Mouse (Mus musculus): Measurements from ENCODE around the gene Cyfip2.

Cyfip2 gene

DNA sequence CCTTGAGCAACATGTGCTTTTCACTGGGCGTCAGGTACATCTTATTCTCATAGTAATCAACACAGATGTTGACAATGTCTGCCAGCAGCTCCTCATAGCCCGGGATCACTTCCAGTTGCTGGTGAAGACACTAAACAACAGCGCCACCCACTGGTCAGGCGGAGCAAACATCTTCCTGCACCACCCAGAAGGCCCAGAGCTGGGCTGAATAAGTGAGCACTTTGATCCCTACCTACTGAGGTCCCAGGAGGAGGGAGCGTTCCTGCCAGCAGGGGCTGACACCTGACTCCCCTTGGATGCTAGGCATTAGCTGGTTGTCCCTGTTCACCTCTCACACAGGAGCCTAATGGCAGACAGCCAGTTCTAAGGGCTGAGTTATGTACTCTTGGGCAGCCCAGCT, 35.9 kb downstream of the Cyfip2 start:
- DNase-seq (ENCODE audit: low spot score) = peak; percentile 43

DNA sequence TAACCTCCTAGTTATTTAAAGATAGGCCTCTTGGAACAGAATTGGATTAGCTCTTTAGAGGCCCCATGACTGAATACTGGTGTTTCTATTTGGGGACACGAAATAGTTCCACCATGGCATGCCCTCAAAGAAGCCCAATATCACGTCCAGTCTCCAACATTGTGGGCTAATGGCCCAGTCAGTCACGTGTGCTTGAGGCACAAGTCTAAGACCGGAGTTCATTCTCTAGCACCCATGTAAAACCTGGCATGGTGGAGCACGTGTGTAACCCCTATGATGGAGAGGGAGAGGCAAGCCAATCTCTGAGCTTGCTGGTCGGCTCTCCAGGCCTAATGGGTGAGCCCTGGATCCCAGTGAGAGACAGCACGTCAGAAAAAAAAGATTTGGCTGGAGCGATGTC, 36.5 kb downstream of the Cyfip2 start:
- no peak for DNase-seq (ENCODE audit: low spot score)

DNA sequence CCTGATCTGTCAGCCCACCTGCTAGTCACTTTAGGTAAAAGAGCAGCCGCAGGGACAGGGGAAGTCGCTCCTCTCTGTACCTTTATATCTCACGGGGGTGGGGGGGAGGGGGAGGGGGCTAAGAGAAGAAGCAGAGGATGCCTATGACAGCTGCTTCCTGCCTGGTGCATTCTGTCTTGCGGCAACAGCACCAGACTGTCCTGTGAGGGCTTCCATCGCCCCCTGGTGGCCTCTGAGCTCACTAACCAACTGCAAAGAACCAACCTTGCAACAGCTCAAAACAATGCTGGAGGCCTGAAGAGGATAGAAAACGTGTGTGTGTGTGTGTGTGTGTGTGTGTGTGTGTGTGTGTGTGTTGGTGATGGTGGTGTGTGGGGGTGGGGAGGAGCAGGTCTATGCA, 37.4 kb downstream of the Cyfip2 start:
- peak; percentile 67 for DNase-seq (ENCODE audit: low spot score)

DNA sequence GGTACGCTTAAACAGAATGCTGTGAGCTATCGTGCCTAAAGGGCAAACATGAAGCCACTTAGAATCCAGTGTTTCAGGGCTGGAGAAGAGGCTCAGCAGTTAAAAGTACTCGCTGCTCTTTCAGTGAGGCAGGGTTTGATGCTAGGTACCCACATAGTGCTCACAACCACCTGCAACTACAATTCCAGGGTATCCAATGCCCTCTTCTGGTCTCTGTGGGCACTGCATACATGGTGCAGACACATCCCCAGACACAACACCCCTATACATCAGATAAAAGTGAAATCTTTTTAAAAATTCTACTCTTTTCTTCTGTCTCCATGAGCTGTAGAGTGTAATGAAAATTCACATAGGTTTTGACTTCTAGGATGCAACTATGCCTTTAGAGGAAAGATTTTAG, 38.7 kb downstream of the Cyfip2 start:
- DNase-seq (ENCODE audit: low spot score) = no peak

DNA sequence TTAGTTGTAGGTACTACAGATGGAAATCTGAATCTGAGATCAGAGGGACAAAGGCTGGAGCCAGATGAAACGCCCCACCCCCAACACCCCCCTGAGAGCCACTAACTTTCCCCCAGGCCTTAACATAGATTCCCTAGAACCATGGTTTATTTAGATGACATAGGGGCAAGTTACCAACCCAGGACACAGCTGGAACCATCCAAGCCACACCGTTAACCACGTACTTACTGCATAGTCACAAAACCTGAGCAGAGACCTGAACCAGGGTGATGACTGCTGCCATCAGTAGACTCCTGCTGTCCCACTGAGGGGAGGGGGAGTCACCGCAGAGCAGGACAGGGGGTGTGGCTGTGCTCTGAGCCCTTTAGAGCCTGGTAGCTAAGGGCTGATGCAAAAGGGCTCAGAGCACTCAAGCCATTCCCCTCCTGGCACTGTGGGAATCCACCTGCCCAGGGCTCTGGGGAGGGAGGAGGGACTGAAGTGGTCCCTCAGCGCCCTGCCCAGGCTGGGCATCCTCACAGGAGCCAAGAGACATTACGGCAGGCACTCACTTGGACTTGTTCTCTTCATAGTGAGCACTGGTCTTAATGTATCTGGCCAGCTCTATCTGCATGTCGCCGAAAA, 40.5 kb downstream of the Cyfip2 start:
- no peak for DNase-seq (ENCODE audit: low spot score)

DNA sequence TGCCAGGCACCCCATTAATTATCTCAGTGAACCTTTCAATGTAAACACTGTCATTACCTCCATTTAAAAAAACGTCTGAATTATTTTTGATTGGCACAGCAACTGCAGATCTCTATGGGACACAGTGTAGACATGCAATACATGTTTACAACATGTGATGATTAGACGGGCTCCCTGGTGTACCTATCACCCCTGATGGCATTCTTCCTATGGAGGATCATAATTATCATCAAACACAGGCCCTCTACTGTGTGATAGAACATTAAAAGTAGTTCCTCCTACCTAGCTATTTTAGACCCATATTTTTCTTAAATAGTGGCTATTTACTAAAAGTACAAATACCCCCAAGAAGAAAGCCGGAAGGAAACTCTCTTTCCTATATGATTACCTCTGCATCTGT, 42.8 kb downstream of the Cyfip2 start:
- DNase-seq (ENCODE audit: low spot score) = no peak

DNA sequence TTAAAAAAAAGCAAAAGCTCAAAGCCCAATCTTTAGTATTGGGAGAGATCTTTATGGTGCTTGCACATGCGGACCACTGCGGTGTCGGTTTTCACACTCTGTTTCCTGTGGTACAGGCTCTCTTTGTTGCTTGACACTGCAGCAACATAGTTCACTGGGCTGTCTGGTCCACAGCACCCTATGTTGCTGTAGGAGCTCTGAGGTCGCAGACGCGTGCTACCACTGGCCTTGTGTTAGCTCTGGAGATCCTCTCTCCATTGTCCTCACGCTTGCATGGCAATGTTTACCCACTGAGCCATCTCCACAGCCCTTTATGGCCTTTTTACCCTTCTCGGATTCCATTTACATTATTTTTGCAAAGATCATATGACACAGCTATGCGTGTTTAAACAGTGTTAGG, 43.3 kb downstream of the Cyfip2 start:
- no peak for DNase-seq (ENCODE audit: low spot score)

DNA sequence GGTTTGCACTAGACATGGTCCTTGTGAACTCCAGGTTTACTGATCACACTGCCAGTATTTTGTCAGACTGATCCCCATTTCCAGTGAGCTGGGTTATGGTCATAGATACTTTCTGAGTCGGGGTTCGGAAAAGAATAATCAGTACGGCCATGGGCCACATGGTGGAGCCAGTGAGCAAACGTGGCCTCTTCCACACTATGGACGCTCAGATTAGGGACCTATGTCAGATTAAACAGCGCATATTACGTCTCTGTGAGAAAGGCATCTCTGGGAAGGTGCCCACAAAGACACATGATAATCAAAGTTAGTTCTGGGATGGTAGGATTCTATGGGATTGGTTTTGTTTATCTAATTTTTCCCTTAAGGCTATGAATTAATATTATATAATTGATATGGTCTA, 43.7 kb downstream of the Cyfip2 start:
- DNase-seq (ENCODE audit: low spot score) = peak; percentile 51

DNA sequence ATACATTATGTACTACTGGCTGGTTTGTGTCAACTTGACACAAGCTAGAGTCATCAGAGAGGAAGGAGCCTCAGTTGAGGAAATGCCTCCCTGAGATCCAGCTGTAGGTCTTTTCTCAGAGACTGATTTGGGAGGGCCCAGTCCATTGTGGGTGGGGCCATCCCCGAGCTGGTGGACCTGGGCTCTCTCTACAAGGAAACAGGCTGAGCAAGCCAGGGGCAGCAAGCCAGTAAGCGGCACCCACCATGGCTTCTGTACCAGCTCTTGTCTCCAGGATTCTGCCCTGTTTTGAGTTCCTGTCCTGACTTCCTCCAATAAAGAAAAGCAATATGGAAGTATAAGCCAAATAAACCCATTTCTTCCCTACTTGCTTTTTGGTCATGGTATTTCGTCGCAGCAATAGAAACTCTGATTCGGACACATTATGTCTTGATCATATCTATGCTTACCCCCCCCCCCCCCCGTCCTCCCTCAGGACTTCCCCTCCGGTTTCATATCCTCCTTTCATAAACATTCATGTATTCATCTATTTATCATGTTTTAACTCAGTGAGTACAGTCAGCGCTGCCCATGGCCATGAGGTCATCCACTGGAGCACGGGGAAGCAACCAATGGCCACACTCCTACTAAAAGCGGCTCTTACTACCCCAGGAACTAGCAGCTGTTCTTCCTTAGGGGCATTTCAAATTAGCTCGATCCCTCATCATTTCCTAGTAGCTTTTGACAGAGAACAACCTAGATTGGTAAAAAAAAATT, 47.5 kb downstream of the Cyfip2 start:
- no peak for DNase-seq (ENCODE audit: low spot score)

DNA sequence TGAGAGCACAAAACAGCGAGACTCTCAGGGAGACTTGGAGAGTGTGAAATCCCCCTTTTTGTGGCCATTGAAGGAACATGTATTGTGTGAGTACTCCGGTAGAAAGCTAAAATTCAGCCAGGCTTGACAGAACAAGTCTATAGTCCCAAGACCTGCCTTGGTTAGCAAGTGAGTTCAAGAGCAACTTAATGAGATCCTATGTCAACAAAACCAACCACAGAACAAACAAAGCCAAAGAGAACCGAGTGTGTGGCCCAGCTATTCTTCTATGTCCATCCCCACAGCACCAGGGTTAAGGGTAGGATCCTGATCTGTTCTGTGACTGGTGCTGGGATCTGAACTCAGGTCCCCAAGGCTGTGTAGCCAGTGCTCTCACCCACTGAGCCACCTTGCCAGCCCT, 48.1 kb downstream of the Cyfip2 start:
- DNase-seq (ENCODE audit: low spot score) = no peak

DNA sequence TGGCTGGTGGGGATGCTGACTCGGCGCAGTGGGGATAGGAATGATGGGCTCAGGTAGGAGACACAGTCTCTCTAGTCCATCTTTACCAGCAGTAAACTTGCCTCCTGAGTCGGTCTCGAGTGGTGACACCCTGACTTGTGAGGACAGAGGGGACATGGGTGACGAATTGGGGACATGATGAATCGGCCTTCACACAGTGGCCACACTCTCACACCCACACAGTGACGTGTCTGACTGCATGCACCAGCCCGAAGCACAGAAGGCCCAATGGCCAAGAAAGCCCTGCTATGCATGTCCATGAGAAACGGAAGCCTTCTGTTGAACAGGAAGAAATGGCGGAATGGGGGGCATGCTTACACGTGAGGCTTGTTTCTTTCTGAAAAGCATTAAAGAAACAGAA, 49.4 kb downstream of the Cyfip2 start:
- DNase-seq (ENCODE audit: low spot score) = no peak

DNA sequence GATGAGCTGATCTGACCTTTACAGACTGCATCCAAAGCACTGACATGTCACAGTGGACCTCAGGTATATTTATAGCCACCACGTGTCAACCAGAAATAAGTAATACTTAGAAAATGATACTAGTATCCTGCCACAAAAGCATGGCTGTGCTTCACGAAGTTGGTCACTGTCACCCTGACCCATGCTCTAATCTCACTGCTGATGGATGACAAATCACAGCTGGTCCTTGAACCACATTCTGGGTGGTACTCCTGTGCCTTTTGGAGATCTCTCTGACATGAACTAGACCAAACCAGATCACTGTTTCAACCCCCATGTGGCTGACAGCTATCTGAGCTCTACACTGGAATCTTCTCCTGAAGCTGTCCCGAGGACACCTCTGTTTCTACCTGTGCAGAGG, 49.8 kb downstream of the Cyfip2 start:
- DNase-seq (ENCODE audit: low spot score) = no peak

DNA sequence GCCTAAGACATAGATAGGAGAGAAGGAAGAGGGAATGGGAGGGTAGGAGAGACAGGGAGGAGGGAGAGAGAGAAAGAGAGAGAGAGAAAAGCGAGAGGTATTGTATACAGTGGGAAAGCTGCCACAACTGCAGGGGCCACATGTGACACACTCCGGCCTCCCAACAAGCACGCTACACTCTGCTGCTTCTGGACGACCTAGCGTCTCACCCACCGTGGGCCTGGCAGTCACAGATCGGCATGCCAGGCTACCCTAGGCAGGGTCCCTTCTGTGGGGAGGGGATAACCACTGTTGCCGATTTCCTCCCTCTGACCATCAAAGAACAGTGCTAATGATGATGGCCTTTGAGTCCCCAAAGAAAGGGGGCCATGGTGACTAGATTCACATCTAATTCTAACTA, 53.9 kb downstream of the Cyfip2 start:
- no peak for DNase-seq (ENCODE audit: low spot score)

DNA sequence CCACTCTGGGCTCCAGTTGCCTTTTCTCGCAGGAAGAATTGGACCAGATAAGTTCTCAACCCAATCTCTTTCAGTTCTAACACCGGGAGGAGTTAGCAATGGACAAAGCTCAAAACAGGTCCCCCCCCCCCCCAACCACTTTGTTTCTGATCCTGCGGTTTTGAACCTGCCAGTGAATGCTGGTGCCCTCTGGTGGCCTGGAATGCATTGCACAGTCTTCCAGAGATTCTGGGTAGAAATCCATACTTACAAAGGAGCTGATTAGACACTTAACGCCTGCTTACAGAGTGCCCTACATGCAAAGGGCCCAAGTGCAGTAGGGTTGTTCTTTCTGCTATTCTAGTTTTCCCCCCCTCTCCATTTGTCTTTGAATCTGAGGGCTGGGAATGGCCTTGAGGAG, 54.5 kb downstream of the Cyfip2 start:
- no peak for DNase-seq (ENCODE audit: low spot score)

DNA sequence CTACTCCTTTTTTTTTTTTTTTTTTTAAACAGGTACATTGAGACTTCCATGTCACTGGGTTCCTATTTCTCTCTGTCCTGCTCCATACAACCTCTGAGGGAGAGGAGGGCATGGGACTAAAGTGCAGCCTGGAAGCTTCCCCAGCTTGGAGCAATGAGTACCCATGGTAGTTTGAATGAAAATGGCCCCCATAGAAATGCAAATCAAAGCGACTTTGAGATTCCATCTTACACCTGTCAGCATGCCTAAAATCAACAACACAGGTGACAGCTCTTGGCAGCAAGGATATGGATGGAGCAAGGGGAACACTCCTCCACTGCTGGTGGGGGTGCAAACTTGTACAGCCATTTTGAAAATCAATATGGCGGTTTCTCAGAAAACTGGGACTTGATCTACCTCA, 57.4 kb downstream of the Cyfip2 start:
- no peak for DNase-seq (ENCODE audit: low spot score)

DNA sequence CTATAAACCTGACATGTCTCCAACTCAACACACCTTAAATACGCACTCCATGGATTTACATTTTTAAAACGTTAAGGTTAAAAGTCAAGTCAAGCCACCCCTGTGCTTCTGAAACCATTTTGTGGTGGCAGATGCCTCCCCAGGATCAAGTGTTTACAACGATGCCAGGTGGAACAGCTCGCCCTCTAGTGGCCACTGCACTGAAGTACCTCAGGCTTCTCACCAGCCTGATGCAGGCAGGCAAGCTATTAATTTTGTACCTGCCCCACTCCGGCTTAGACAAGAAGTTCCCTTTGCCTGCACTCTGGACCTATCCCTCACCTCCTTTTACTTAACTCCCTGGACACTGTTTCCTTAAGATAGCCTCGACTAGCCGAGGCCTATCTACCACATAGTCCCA, 60.7 kb downstream of the Cyfip2 start:
- DNase-seq (ENCODE audit: low spot score) = peak; percentile 42

DNA sequence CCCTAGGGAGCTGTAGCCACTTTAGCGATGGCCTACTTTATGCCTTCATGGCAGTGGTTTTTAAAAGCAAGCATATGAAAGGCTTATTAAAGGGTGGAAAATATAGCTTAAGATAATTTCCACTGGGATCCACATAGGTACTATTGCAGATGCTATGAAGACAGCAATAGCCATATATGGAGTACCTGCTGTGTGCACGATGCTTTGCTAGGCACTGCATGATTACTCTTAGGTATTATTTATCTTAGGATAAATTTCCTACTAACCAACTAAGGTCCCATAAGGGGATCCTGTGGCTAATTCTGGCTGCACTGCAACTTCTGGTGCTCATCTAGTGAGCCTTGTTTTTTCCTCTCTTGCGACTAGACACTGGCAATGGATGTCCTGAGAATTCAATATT, 64.3 kb downstream of the Cyfip2 start:
- DNase-seq (ENCODE audit: low spot score) = no peak

DNA sequence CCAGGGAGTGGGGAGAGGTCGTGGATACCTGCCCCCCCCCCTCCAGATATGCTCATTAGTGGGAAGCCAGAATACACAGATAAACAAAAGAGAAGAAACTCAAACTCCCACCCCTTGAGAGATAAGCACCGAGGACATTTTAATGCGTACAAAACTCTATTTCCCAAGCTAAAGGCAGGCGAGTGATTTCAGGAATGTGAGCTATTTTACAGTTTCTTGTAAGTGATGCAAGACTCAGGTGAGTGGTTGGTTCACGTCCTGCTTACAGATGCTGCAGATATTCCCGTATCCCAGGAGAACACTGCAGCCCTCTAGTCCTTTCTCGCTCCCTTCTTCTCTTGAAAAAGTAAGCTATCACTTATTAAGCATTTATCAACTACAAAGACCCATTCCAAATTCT, 66.3 kb downstream of the Cyfip2 start:
- no peak for DNase-seq (ENCODE audit: low spot score)

DNA sequence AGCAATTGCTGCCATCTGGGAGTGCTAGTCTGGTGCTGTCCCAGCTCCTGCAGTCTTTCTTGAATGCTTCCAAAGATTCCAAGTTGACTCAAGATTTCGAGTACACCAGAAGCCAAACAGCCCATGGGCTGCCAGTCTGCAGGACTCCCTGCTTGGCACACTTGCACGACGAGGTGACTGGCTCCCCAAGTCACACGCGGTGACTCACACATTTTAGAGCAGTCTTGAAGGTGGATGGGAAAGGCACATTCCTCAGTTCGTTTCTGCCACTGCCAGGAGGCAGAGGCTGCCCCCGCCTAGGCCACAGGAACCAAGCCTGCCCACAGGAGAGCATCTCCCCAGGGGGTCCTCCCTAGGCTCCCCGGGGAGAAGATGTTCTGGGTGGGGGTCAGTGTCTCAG, 66.7 kb downstream of the Cyfip2 start:
- DNase-seq (ENCODE audit: low spot score) = no peak

DNA sequence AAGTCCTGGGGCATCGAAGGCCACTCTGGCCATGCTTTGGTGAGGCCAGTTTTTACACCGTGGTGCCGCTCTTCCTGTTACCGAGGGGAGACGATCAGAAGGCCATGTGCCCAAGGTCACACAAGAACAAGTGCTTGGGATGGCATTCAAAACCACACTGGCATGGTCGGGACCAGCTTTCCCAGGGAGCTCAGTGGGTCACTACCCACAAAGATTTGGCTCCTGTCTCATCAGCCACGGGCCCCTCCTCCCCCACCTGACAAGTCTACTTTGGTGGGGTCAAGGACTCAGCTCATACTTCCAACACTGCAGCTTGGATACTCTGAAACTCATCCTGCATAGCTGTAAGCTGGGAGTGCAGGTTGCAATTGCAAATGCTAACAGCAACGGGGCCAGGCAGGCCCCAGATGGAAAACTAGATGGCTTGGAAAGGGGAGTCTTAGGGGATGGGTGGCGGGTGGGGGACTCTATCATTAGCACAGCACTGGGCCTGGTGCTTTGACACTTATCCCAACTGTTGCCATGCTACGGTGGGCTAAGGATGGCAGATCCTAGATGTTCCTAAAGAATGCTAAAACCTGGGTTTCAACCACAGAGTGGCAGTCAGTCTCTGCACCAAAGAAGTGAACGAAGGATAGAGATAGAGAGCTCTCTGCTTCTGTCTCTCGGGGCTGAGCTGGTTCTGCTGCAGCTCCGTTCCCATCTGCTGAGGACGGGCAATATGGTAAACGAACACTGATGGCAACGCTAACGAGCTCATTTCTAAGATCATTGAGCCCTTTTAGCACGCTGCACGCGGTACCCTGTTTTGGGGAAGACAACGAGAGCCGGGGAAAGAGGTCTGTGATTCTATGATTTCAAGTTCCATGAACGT, 67.7 kb downstream of the Cyfip2 start:
- no peak for DNase-seq (ENCODE audit: low spot score)

DNA sequence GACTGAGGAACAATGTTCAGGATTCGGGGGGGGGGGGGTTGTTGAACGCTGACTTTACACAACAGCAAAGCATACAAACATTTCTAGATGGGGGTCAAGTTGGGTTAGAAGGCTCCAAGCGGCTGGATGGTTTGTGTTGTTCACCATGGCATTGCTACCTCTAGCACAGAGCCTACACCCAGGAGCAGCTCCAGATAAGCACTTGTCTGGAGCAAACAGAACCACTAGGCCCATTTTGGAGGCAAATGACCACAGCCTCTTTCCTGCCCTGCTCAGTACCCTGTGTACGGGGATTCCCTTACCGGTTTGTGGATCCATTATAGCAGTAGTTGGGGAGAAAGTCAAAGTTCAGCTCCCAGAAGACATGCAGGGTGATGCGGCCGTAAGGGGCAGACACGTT, 70.7 kb downstream of the Cyfip2 start:
- DNase-seq (ENCODE audit: low spot score) = no peak

DNA sequence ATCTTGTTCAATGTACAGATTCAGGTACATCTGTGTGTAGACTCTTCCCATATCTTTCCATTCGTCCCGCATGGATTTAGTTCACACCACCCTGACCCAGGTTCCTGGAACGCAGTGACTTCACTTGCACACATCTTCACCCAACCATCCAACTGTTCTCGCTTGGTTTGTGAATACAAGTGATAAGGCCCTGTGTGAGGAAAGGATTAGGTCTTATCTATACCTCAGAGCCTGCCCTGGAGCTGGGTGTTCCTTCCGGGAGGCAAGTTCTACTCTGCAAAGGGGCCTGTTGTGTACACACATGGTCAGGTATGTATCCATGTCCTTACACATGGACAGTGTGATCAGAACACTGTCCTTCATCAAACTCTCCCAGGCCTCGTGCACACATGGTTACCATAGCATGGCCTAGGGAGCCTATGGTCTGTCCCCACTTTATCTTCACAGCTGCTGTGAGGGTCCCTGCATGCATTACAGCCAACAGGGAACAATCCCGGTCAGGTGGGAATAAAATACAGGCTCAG, 71.4 kb downstream of the Cyfip2 start:
- no peak for DNase-seq (ENCODE audit: low spot score)

DNA sequence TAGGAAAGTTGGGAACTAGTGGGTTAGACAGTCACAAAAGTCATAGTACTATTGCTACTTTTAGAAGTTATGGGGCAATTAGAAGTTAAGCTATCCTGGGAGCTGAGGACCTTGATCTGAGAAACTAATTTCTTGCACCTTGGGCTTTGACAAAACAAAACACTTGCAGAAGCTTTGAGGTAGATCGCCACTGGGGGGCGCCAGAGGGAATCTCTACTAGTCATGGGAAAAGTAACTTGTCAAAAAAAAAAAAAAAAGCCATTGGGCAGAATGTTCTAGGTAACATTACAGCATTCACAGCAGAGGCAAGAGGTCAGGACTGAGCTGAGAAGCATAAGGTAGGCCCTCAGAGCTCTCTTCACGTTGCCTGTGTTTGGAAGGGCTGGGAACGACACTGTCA, 75.7 kb downstream of the Cyfip2 start:
- DNase-seq (ENCODE audit: low spot score) = peak; percentile 69
